Mouse (Mus musculus) lung, postnatal 25 days (tissue): ENCODE results near the gene Gsc.

Source experiments
- DNase-seq: peaks from one replicate; pipeline ENCODE4 v3.0.0; 2022; ENCODE audit warnings: low spot score

The Gsc gene

DNA sequence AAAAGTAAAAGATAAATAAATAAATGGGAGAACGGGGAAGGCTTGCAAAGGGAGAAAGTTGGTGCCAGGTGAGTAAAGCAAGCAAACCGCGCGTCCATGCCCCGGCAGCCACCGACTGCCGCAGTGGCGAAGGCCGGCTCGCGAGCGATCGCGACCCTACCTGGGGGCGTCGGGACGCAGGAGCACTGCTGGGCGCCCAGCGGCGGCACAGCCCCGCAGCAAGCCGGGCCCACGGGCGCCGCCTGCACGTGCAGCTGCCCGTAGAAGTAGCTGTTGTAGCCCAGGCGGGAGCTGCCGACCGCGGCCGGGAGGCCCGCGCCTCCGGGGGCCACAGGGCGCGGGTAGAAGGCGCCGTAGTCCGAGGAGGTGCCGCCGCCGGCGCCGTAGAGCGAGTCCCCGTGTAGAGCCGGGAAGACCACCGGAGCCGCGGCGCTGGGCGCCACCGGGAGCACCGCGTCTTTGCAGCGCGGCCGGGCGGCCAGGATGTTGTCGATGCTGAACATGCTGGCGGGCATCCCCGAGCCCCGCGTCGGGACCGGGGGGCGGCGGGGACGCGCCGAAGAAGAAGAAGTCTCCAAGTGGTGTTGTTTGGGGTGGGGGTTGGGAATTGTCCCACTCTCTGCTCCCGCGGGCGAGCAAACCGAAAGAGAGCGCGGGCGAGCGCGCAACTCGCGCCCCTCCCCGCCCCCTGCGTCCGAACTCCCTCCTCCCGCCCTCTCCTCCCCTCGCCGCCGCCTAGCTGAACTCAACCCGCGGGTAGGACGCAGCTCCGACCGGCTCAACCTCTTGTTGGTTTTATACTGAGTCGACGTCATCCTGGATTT, at the start of gene Gsc:
Gene Gsc, minus strand, starts transcription at position 730 of the 824 bp plus-strand sequence.
- DNase-seq = no peak

DNA sequence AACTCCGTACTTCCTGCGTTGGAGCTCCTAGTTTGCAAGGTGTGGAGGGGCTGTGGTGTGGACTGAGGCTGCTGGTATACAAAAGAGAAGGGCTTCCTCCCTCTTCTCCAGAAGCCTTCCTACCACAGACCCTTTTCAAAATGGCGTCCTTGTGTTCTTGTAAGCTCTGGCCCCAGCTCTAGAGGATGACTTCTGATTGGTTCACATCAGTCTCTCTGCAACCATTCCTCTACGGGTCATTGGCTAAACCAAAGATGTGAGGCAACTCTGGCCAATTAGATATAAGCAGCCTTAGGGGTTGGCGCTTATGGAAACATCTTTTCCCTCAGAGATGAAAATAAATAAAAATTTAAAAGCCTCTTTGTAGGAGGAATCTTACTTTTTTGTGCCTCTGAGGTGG, 46.6 kb upstream of the Gsc start:
- DNase-seq = no peak

DNA sequence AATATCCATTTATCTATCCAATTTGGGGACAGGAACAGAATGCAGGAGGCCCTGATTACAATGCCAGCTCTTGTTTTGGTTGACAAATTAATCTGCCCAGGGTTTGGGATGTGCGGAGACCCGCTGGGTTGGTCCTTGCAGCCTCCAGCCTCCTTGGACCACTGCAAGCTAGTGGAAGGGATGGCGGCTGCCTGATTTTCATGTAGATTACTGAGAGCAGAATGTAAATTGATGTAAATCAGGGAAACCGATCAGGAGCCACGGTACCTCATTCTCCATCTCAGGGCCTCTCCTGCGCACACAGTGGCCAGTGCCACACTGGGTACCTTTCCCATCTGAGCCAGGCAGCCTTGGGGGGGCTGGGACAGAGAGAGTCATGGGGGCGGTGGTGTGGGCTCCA, 34.8 kb upstream of the Gsc start:
- no peak for DNase-seq

DNA sequence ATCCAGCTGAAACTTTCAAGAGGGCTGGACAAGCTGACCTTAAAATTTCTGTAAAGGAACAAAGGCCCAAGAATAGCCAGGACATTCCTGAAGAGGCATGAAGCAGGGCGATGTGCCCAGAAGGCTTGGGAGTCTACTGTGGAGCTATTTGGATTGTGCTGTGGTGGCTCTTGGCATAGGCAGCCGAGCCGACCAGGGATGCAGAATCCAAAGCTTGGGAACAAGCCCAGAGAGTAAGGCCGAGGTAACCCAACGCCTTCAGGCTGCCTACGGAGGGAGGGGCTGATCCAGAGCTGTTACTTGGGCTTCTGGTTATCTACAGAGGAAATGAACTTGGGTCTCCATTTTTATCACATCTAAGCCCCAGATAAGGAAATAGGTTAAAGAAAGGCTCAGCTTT, 18.9 kb upstream of the Gsc start:
- DNase-seq = no peak

DNA sequence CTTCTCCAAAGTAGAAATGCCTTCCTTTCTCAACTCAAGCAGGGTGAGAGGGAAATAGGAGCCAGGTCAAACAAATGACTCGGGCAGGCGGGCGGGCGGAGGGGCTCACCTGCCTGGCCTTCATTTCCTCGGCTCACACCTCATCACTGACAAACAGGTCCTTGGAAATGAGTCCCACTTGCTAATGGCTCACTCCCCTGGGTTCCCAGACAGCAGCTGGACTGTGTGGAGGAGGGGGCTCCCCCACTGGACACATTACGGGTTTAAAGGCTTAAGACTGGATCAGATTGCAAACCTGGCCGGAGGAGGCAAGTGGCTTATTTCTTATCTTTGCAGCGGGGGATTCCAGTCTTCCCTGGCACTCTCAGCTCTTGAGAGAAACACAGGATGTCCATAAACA, 13.1 kb upstream of the Gsc start:
- no peak for DNase-seq

DNA sequence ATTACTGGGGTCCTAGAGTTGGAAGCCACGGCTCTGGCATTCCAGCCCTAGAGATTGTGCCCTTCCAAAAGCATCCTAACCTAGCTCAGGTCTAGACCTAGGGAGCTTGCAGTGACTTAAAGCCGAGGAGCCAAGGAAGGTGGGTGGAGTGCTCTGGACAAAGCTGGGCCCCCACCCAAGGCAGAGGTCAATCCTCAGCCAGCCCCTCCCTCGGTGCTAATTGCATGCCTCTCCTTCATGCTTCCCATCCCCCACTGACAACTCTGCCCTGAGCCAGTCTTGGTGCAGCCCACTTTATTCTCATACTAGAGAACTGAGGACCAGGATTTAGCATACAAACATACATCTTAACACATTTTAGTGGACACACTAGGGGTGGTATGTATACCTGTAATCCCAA, 12.0 kb upstream of the Gsc start:
- DNase-seq = no peak

DNA sequence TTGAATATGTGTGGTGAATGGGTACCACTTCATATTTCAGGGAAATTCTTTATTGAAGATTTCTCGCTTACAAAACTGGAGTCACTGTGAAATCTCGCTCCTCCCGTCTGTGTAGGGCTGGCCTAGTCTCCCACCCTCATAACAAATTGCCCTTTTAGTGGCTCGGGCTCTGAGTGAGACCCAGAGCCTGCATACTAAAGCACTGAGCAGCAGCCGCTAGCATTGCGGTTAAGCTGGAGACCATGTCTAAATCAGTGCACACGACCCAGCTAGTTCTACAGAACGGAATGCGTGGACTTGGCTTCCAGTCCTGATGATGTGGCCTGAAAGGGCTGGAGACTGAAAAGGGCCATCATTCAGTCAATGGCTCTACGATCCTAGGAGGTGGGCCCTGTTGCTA, 7.9 kb upstream of the Gsc start:
- DNase-seq = no peak

DNA sequence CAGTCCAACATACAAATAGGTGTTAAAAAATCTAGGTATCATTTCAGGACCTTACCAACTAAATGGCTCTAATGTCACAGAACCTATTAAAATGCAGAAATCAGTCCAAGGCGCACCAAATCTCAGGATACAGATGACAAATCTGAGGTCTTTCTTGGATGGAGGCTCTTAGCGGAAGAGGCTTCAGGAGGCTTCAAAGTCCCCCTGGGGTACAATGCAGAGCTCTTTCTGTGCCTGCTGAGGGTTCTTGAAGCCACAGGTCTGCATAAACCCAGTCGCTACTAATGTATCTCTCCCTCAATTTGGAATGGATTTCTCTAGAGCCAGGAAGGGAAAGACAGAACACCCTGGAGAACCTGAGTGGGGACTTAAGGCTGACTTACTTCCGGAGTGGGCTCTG, 5.1 kb upstream of the Gsc start:
- no peak for DNase-seq

DNA sequence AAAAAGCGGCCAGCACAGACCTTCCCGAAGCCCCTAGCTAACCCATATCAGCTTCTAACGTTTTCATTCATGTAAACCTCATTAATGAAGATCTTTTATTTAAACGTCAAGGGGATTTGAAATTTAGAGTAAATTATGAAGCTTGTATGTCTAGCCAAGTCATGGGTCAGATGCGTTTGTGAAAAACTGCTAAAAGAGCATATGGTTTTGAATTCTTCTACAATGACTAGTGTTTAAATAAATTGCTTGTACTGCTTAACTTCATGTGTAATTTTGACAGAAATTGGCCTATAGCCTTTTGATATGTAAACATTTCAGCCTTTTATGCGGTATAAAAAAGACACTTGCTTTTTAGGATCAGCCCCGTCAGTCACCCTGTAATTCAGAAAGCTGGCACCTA, 4.4 kb upstream of the Gsc start:
- DNase-seq = no peak

DNA sequence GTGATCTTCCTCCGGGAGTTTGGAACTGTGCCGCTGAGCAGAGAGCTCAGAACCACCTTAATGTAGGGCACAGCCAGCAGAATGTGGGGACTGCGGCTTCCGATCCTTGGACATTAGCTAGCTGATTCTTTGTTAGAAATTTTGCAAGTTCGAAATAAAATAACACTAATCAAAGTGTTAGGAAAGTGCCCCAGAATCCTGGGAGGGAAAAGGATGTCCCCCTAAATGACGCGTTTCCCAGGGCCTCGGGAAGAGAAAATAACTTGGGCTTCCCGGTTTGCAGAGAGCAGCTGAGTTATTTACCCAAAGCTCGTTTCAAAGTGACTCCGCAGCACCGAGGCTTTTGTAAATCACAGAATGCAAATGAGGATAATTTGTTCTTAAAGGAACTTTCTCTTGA, 3.9 kb upstream of the Gsc start:
- no peak for DNase-seq

DNA sequence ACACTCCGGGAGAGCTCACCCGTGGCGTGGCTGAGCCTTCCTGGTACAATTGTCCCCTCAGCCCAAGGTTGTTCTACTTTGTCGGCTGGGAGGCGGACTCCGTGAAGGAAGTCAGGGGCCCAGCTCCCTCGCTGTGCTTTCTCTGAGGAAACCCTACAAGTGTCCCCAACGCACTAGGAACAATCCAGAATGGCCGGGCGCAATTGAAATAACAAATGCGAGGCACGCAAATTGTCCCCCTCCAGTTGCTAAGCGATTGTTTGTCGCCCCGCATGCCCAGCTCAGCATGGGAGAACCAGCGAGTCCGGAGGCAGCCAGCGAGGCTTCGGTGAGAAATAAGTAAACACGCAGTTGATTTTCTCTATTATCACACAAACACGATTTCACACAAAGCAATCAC, 2.8 kb upstream of the Gsc start:
- DNase-seq = no peak

DNA sequence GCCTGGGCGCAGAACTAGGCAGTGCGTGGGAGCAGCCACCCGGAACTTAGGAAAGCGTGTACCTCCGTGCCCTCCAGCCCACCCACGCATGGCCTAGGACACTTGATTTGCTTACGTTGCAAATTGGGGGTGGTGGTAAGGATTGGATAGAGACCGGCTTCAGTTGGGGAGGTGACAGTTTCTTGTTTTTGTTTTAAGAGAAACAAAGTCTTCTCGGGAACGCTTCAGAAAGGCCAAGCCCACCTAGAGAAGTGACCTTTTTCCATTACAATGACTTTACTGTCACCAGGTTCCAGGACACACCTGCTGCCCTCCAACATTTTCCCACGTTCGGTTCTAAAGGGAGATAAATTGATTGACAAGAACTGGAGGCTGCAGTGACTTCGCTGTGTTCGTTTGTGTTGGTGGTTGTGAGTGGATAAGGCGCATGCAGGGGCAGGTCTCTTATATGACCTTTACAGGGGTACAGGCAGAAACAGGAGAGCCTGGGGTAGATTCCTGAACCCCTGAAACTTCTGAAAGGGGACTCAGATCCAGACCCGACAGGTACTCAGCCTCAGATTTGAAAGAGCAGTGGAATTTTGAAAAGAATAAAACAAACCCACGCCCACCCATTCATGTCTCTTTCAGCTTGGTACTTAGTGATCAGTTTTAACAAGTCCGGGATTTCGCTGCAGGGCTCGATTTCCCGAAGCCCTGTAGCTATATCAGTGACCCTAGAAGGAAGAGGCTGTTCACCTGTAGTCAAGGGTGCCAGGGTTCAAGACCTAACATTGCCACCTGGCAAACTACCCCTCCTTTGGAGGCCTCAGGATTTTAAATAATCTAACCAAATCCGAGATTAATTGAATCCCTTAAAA, 2.0 kb upstream of the Gsc start:
- DNase-seq = no peak

DNA sequence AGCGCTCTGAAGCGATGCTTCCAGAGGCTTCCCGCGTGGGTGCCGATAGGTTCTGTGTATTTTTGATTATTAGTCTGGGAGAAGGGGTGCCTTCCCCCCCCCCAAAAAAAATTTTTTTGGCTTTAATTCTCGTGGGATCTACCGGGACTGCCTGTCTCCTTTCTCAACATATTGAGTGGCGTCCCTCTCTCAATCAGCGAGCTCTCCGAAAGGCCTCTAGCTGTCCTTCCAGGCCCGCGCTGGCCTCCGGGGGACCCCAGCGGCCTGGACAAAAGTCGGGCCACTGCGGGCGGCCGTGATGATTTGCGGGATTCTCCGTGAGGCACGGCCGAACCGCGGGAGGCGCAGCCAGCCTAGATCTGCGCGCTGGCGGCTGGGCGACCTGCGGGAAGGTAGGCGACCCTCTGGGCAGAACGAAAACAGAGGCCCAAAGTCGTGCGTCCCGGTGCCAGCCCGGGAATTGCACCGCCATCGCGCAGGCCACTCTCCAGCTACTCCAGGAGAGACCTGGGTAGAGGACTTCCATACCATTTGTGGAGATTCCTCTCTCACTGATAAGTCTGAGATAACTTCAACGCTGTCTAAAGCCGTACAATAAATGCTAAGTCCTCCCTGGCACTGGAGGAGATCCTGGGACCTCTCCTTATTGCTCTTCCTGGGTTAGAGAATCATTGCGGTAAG, 1.2 kb upstream of the Gsc start:
- DNase-seq = no peak

DNA sequence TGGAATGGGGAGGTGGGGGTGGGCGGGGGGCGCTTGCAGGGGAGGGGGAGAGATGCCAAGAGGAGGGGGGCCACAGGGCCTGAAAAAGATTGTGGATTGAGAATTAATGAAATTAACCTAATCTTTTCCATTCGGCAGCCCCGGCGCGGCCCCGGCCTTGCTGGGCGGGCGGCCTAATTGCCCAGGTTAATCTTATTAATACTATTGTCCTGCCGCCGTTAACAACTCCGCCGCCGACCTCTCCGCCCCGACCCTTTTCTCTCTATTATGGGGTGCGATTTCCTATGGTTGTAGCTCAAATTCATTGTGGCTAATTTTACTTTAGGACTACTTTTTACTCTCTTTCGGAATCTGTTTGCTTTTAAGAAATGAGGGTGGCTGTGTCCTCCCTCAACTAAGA, 362 bp upstream of the Gsc start:
- DNase-seq = no peak

DNA sequence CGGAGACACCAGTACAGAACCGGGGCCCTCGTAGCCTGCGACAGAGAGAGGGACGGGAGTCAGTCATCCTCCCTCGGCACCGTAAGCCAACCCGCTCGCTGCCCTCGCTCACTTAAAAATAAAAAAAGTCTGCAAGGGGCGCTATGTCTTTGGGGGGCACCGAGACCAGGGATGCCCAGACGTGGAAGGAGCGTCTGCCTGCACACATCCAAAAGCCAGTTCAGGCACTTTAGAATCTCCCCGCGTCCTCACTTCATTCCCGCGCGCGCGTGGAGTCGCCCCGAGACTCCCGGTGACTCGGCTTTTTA, 958 bp downstream of the Gsc start:
- no peak for DNase-seq

DNA sequence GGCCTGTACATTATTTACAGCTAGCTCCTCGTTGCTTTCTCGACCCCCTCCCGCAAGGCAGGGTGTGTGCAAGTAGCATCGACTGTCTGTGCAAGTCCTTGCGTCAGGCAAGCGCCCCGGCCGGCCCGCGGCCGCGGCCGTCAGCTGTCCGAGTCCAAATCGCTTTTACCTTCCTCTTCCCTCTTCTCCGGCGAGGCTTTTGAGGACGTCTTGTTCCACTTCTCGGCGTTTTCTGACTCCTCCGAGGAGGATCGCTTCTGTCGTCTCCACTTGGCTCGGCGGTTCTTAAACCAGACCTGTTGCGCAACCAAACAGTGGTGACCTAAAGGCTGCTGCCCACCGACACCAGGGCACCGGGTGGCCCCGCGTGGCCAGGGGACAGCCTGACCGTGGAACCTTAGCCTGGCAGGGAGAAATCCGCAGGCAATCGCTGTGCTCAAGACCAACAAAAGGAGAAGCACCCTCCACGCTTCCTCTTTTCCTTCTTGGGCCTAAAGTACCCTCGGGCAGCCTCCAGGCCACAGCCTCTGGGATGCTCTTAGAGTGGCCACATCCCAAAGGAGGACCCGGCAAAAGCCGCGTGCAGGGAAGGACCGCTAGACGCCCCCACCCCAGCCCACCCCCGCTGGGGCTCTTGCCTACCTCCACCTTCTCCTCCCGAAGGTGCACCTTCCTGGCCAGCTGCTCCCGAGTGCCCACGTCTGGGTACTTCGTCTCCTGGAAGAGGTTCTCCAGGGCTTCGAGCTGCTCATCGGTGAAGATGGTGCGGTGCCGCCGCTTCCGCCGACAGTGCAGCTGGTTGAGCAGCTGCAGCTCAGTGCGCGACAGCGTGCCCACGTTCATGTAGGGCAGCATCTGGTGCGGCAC, 1.5 kb downstream of the Gsc start:
- no peak for DNase-seq

DNA sequence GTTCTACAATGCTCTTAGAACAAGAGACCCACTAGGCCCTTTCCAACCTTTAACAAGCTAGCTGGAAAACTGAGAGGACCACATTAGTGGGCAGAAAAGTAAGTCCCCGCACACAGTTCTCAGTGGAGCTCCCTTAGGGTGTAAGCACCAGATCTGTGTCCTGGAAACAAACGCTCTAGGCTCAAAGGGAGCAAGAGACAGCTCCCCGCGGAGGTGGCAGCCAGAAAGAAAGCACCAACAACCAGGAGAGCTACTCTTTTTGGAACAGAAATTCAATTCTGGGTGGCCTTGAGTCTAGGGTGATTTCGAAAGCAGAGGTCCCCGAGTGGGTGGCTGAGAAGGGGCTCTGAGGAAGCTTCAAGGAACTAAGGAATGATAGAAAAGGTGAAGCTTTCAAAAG, 2.5 kb downstream of the Gsc start:
- DNase-seq = no peak

DNA sequence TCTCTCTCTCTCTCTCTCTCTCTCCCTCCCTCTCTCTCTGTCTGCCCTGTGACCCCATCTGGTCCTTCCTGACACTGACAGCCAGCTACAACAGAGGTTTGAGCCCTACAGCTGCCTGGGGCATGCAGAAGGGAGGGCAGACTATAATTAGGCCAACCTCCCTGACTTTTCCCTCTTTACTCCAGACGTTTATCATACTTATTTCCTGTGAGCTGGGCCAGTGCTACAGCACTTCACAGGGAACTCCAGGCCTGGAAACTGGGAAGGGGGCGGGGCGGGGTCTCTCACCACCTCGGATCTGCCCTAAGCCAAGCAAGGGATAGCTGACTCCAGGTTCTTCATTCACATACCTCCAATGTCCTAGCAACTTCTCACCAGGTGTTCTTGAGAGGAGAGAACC, 4.3 kb downstream of the Gsc start:
- DNase-seq = no peak

DNA sequence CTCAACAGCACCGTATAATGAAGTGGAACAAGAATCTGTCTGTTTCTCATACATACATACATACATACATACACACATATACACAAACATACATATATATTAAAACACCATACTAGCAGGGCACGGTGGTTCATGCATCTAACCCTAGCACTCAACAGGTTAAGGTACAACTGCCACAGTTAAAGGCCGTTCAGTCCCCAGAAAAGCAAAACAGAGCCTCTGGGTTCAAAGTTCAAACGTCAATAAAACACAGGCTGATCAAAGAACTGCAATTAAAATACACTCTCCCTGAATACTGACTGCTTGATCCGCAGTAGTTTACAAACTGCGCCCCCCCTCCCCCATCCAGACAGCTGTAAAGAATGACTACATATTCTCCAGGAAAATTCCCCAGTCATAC, 5.8 kb downstream of the Gsc start:
- DNase-seq = no peak

DNA sequence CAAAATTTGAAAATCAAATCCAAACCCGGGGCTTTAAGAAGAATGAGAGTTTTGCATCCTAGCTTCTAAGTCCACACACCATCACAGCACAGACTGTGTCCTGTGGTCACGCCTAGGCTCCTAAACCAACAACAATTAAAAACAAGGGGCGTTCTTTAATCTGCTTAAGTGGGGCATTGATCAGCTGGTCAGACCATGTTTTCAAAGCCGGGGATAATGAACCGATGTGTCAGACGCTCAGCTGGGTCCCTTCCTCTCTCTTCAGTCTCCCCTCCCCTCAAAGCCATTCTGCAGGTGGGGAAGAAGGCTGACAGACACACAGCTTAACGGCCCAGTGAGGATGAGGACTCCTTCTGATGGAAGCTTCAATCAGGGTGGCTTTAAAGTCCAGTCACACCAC, 6.2 kb downstream of the Gsc start:
- DNase-seq = no peak

DNA sequence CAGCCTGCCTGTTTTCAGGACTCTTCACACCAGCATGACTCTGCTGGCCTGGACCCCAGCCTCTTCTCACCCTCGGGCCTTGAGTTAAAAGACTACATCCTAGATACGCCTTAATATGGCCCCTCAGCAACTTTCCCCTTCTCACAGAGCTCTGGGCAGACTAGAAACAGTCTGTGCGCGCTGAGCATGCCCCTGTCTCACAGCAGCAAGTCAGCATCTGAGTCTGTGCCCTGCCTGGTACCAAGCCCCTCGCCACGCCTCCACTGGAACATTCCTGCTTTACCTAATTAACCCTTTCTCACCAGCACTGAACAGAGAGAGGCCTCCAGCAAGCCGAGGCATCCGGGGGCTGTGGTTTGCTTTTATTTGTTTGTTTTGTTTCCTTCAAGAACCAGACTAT, 11.8 kb downstream of the Gsc start:
- DNase-seq = no peak

DNA sequence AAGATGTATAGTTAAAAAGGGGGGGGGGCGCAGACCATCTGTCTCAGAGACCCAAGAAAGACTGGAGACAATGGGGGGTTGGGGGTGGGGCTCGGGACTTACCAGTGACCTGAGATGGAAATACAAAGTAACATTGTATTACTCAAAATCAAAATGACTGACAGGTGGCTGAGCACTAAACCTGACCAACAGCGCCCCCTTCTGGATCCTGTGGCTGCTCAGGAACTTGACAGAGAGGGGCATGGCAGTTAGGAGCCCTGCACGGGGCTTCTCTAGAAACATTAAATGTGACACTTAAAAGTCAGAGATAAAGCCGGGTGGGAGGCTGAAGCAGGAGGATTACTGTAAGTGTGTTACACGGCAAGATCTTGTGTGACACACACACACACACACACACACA, 13.8 kb downstream of the Gsc start:
- DNase-seq = no peak
